ENCODE assay signal across 8 mouse cellular contexts in the genomic region with DNA sequence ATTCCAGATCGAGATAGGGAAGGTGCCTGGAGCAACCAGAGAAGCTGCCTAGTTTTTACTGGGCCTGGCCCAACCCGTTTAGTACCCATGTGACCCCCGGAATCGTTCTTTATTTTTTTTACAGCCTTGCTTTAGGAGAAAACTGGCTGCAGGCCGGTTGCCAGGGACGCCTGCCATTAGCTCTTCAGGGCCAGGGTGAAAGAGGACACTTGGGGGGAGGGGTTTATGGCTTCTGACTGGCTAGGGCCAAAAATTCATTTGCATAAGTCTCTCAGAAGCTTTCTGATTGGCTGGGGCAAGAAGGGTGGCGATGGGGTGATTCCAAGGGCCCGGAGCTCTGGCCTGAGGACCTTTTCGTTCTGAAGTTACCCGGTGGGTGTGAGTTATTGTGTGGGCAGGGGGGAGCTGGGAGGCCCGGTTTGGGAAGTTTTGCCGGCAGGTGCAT. TPM values are rescaled to one million over a fixed set of nuclear protein-coding genes. Genes with fewer than 3 reads are reported as not detected.
DNase-seq lines count a peak whose midpoint lies in the region.

Gene Mid1ip1 (plus strand): TSS at position 318 of the 445 bp plus-strand sequence.

- H3K27me3 ChIP-seq in megakaryocyte, embryonic 14.5 days (replicated peaks) = peaks cover 11% of the 10 kb centered on the region

- peaks cover 9% of the 10 kb centered on the region for H3K4me1 ChIP-seq in megakaryocyte, embryonic 14.5 days

- DNase-seq in adrenal gland, adult (ENCODE audit: inconsistent age in 2 of 2, low spot score in 1 of 2) = peak; percentile 91 to 95
- DNase-seq in embryo, embryonic 10.5 days (ENCODE audit: low spot score) = peak; percentile 93
- peak; percentile 77 for DNase-seq in gastrocnemius, postnatal 14 days
- DNase-seq in induced T-regulatory cell, adult 2 months (ENCODE audit: low read depth) = peak; percentile 81
- peak; percentile 1 to 68 for DNase-seq in left cerebral cortex, adult 8-10 months (ENCODE audit: low spot score in 2 of 2)
- DNase-seq in right cerebral cortex, postnatal 10 days (ENCODE audit: low spot score in 2 of 2) = peak; percentile 78 to 85
- DNase-seq in urinary bladder, postnatal 14 days (ENCODE audit: low spot score) = peak; percentile 86

- H3K9me3 ChIP-seq in megakaryocyte, embryonic 14.5 days = peaks cover 9% of the 10 kb centered on the region; the same call in 1 of the 2 replicates

- peak within 1 kb of the TSS; percentile 98 for H3K4me3 ChIP-seq in megakaryocyte, embryonic 14.5 days (replicated peaks)

- peaks cover 4% of the 10 kb centered on the region for H3K36me3 ChIP-seq in megakaryocyte, embryonic 14.5 days (replicated peaks; ENCODE audit: low read length)

- intact Hi-C loops in gastrocnemius, postnatal 14 days (cut with DNase I; ENCODE audit: low total_unique reads) = no loop called here

RNA-seq across cellular contexts. Expression of gene Mid1ip1, which starts in this region (rescaled TPM):
- 1 to 10 TPM; 8.1 to 9.3 TPM for total RNA-seq in gastrocnemius, postnatal 14 days (2021)
- total RNA-seq in left cerebral cortex, adult 8-10 months (2022) = 100 to 1,000 TPM; 105 to 129 (median 115) TPM
- 171 TPM in 2 replicates for polyA plus RNA-seq in megakaryocyte, embryonic 14.5 days (2012; ENCODE audit: insufficient read depth, low replicate concordance)

Comparison
In these comparisons a context has a peak if more than half of its experiments do, and no peak if none do; other contexts are left out.
1. Peak in every context shown above with its lines: DNase-seq and H3K4me3 ChIP-seq.
2. RNA of gene Mid1ip1 (total RNA-seq): 105 to 129 TPM in left cerebral cortex, adult 8-10 months; 8.1 to 9.3 TPM in gastrocnemius, postnatal 14 days; every median in the first group is over 10 times any median in the second.
3. DNase-seq: peak in every context shown above with its lines; median percentile 93 in adrenal gland, adult; 93 in embryo, embryonic 10.5 days; 86 in urinary bladder, postnatal 14 days; 82 in right cerebral cortex, postnatal 10 days; 81 in induced T-regulatory cell, adult 2 months; 77 in gastrocnemius, postnatal 14 days; 34 in left cerebral cortex, adult 8-10 months.